Mouse (Mus musculus) lung, embryonic 15.5 days (tissue): ENCODE results near the gene Etnk2. TPM values are rescaled to one million over a fixed set of nuclear protein-coding genes. Genes with fewer than 3 reads are reported as not detected.

Experiments
- ATAC-seq: fragments of 200-750 bp; cut with Nextera tagmentation; 2 replicates; pipeline ENCODE4 v1.8.0; 2017; ENCODE audit warnings: moderate number of reproducible peaks, borderline replicate concordance; ENCODE audit not compliant: low FRiP score, low TSS enrichment; ENCODE audit errors: extremely low read depth
- H3K27ac ChIP-seq: fragments of 300-500 bp; sonication (generic); 2 replicates; pipeline ENCODE4 v1.5.1; 2015; ENCODE audit warnings: moderate library complexity, mild to moderate bottlenecking, inconsistent platforms
- H3K27me3 ChIP-seq: fragments of 300-500 bp; sonication (generic); 2 replicates; pipeline ENCODE4 v1.6.1; 2015; ENCODE audit warnings: inconsistent platforms
- H3K36me3 ChIP-seq: fragments of 300-500 bp; sonication (generic); 2 replicates; pipeline ENCODE4 v1.6.1; 2015; ENCODE audit warnings: inconsistent platforms
- H3K4me1 ChIP-seq: fragments of 300-500 bp; sonication (generic); 2 replicates; pipeline ENCODE4 v1.6.1; 2015; ENCODE audit warnings: inconsistent platforms
- H3K4me2 ChIP-seq: fragments of 300-500 bp; sonication (generic); 2 replicates; pipeline ENCODE4 v1.6.1; 2015; ENCODE audit warnings: inconsistent platforms, mild to moderate bottlenecking, moderate library complexity
- H3K4me3 ChIP-seq: fragments of 300-500 bp; sonication (generic); 2 replicates; pipeline ENCODE4 v1.5.1; 2015; ENCODE audit warnings: mild to moderate bottlenecking, inconsistent platforms
- H3K9ac ChIP-seq: fragments of 300-500 bp; sonication (generic); 2 replicates; pipeline ENCODE4 v1.6.1; 2015; ENCODE audit warnings: inconsistent platforms
- H3K9me3 ChIP-seq: fragments of 300-500 bp; sonication (generic); 2 replicates; pipeline ENCODE4 v1.6.1; 2016; ENCODE audit warnings: inconsistent platforms
- WGBS: fragments of 180-500 bp; shearing (Covaris S2); methylation state at CpG from one replicate; pipeline ENCODE4 v1.1.7; 2015; 5-methylcytosine and 5-hydroxymethylcytosine counted together
- polyA plus RNA-seq: library from polyadenylated mRNA; unstranded; fragments of >200 nt; fragmentation: Nextera tagmentation; extraction: Ambion mirVana; gene quantifications from 2 replicates; pipeline ENCODE4 v1.2.1, GENCODE M21; 2015

The Etnk2 gene
- polyA plus RNA-seq, 1 experiment from 2014 or later, result 3.0 TPM

DNA sequence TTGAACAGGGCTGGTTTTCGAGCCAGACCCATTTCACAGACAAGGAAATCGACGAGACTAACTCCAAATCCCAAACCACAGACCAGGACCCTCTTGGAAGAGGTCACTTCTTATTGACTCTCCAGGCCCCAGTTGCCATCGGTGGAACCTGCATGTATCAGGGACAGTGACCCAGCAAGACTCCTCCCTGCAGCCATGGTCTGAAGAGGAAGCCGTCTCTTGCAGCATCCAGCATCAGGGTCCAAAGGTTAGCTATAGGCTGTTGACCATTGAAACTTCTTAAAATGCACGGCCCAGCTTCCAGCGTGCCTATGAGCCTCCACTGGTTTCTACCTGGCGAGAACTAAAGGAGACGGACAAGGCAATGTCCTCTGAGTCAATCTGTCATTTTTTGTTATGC, 46.4 kb downstream of the Etnk2 start:
- no peak for ATAC-seq
- Histone ChIP-seq H3K27me3 (no peaks in the 10 kb centered on the region), H3K4me2 (no peak overlapping the region), H3K9ac (no peak overlapping the region), H3K4me1 (peaks cover 33% of the 10 kb centered on the region), H3K36me3 (no peaks in the 10 kb centered on the region), H3K27ac (no peak overlapping the region), H3K9me3 (no peaks in the 10 kb centered on the region), H3K4me3 (no peak overlapping the region)
- 69% methylated on average over 9 of the region's 9 CpGs for WGBS

DNA sequence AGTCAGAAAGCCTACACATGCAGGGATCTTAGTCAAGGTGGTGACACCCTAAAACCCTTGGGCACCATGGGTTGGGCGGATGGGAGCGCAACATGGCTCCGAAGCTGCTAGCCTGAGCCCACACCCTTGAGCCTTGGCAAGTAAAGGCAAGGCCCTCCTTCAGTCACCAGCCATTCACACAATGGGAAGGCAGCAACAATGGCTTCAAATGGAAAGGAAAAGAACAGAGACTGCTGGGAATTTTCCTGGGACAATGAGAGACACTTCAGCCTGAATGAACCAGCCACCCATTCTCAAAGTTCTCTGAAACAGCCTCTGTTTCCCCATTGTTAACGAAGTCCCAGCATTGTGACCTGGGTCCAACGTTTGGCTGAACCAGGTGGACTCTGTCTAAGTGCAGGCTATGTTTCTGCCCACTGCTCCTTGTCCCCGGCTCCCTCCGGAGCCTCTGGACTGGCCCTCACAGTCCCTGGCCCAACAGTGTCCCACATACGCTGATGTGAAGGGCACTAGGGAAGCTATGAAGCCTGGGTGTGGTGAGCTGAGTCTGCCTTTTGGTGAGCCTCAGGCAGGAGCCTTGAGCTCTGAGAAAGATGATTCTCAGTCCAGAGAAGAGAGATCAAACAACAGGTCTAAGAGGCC, 48.3 kb downstream of the Etnk2 start:
- H3K9ac ChIP-seq, result no peak overlapping the region
- no peak for ATAC-seq

DNA sequence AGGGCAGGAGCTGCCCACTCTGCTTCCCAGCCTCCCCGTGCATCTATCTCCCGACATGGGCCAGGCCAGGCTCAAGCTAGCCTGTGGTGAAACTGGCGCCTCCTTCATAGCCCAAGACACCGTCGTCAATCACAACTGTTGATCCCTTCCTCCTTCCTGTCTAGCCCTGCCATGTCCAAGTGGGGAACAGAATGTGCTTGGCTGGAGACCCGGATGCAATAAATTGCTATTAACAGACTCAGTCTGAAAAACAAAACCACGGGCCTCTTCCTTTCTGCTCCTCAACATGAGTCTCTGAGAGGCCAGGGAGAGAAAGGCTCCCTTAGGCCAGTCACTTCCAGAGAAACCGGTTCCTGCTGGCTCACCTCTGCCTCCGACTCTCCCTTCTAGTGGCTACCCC, 49.6 kb downstream of the Etnk2 start:
- H3K9ac ChIP-seq, result no peak overlapping the region
- peak overlapping the region; percentile 65 for H3K27ac ChIP-seq
- no peaks in the 10 kb centered on the region for H3K9me3 ChIP-seq
- no peak for ATAC-seq
- WGBS, result 41% methylated on average over 9 of the region's 9 CpGs
- H3K27me3 ChIP-seq, result no peaks in the 10 kb centered on the region
- H3K4me2 ChIP-seq, result no peak overlapping the region; the same call in 1 of the 2 replicates
- no peaks in the 10 kb centered on the region for H3K36me3 ChIP-seq
- peaks cover 47% of the 10 kb centered on the region for H3K4me1 ChIP-seq
- no peak overlapping the region for H3K4me3 ChIP-seq

More for the DNA sequence above, 48.3 kb downstream of the Etnk2 start:
- Histone ChIP-seq H3K4me1 (peaks cover 41% of the 10 kb centered on the region), H3K27me3 (no peaks in the 10 kb centered on the region), H3K27ac (no peak overlapping the region), H3K36me3 (no peaks in the 10 kb centered on the region), H3K4me3 (no peak overlapping the region), H3K4me2 (no peak overlapping the region), H3K9me3 (no peaks in the 10 kb centered on the region)
- 78% methylated on average over 8 of the region's 8 CpGs for WGBS

- H3K4me3 ChIP-seq, result no peak overlapping the region
- H3K4me1 ChIP-seq, result peaks cover 60% of the 10 kb centered on the region
- no peak overlapping the region for H3K27ac ChIP-seq
- 40% methylated on average over 7 of the region's 7 CpGs for WGBS
- ATAC-seq, result no peak
- H3K9ac ChIP-seq, result no peak overlapping the region
- H3K27me3 ChIP-seq, result no peaks in the 10 kb centered on the region
- 0 out of 2 replicates have a peak overlapping the region, but pooled peaks have one; percentile 3 for H3K4me2 ChIP-seq
- H3K36me3 ChIP-seq, result no peaks in the 10 kb centered on the region
- H3K9me3 ChIP-seq, result no peaks in the 10 kb centered on the region
Observed at GRCm38 (mm10) chr1:133415086-133415485, 51.7 kb downstream of the Etnk2 start.

- WGBS, result 58% methylated on average over 6 of the region's 6 CpGs
- ATAC-seq, result no peak
- Histone ChIP-seq H3K4me2 (0 out of 2 replicates have a peak overlapping the region, but pooled peaks have one; percentile 3), H3K9ac (no peak overlapping the region), H3K36me3 (no peaks in the 10 kb centered on the region), H3K4me1 (peaks cover 63% of the 10 kb centered on the region), H3K27me3 (no peaks in the 10 kb centered on the region), H3K4me3 (no peak overlapping the region), H3K27ac (no peak overlapping the region), H3K9me3 (no peaks in the 10 kb centered on the region)
Observed at GRCm38 (mm10) chr1:133415505-133415904, 52.1 kb downstream of the Etnk2 start.

- Histone ChIP-seq H3K27ac (0 out of 2 replicates have a peak overlapping the region, but pooled peaks have one; percentile 80), H3K36me3 (no peaks in the 10 kb centered on the region), H3K4me3 (no peak overlapping the region), H3K4me1 (peaks cover 73% of the 10 kb centered on the region), H3K9me3 (no peaks in the 10 kb centered on the region), H3K4me2 (no peak overlapping the region), H3K9ac (no peak overlapping the region), H3K27me3 (no peaks in the 10 kb centered on the region)
- 79% methylated on average over 7 of the region's 7 CpGs for WGBS
- no peak for ATAC-seq
Observed at GRCm38 (mm10) chr1:133416472-133416871, 53.1 kb downstream of the Etnk2 start.

GRCm38 (mm10) chr1:133417113-133417512, 53.7 kb downstream of the Etnk2 start:
- no peak for ATAC-seq
- Histone ChIP-seq H3K36me3 (no peaks in the 10 kb centered on the region), H3K4me2 (peak overlapping the region; percentile 74; the same call in 1 of the 2 replicates), H3K4me1 (peaks cover 80% of the 10 kb centered on the region), H3K9me3 (no peaks in the 10 kb centered on the region), H3K9ac (no peak overlapping the region), H3K27me3 (no peaks in the 10 kb centered on the region), H3K4me3 (no peak overlapping the region), H3K27ac (peak overlapping the region; percentile 80)
- 60% methylated on average over 3 of the region's 3 CpGs for WGBS

GRCm38 (mm10) chr1:133417539-133417938, 54.2 kb downstream of the Etnk2 start:
- Histone ChIP-seq H3K36me3 (no peaks in the 10 kb centered on the region), H3K9me3 (no peaks in the 10 kb centered on the region), H3K4me1 (peaks cover 81% of the 10 kb centered on the region), H3K4me2 (peak overlapping the region; percentile 74), H3K4me3 (peak overlapping the region; percentile 43; the same call in 1 of the 2 replicates), H3K27me3 (no peaks in the 10 kb centered on the region), H3K27ac (peak overlapping the region; percentile 80), H3K9ac (peak overlapping the region; percentile 29; the same call in 1 of the 2 replicates)
- peak; percentile 20; the same call in 1 of the 2 replicates for ATAC-seq
- 52% methylated on average over 1 of the region's 1 CpGs for WGBS

DNA sequence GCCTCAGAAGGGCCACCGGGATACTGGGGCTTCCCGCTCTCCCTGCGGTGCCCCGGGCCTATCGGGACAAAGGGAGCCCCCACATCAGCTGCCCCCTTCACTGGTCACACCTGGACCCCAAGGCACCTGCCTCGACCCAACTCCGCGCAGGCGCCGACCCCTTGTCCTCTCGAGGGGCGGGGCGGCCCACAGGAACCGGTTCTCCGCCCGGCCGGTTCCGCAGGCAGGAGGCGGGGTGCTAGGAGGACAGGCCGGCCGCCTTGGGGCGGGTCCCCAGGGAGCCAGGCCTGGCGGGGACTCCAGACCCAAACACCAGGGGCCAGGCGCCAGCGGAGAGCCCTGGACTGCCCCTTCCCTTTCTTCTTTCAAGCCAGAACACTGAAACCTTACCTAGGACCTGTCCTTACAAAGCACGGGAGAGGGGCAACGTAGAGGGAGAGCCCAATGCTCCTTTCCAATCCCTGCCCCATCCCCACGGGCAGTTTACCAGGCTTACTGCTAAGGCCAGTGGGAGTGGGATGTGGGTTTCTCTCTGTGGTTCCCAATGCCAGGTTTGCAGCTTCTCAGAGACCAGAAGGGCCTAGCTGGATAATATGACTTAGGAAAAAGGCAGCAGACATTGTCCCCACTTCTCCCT, 54.9 kb downstream of the Etnk2 start:
- Histone ChIP-seq H3K4me2 (peak overlapping the region; percentile 74), H3K36me3 (no peaks in the 10 kb centered on the region), H3K27me3 (no peaks in the 10 kb centered on the region), H3K9me3 (no peaks in the 10 kb centered on the region), H3K27ac (peak overlapping the region; percentile 80), H3K4me3 (peak overlapping the region; percentile 43), H3K9ac (peak overlapping the region; percentile 29), H3K4me1 (peaks cover 76% of the 10 kb centered on the region)
- WGBS, result 10% methylated on average over 28 of the region's 28 CpGs
- ATAC-seq, result peak; percentile 65

DNA sequence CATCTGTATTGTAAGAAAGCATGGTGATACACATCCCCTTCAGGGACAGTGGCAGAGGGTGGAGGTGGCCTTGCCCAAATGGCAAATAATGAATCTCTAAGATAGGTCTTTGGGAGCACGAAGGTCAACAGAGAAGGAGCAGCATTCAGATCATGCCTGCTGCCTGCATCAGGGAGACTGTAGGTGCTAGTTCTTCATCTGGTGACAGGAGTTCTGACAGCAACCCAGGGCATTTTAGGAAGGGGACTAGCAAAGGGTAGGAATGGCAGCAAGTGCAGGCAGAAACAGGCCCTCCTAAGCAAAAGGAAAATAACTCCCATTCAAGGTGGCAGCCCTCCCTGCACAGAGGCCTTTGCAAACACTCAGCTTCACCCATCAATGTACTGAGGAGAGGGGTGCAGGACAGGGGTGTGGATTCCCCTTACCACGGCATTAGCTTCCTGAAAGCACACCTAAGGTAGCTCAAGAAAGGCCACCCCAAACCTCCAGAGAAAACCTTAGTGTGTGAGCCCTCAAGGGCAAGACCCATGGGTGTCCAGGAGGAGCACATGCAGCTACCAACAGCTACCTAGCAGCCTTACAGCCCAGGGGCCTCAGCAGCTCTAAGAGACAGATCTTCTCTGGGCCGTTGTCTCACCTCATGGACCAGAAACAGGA, 55.9 kb downstream of the Etnk2 start:
- Histone ChIP-seq H3K27ac (no peak overlapping the region), H3K27me3 (no peaks in the 10 kb centered on the region), H3K4me1 (peaks cover 71% of the 10 kb centered on the region), H3K36me3 (no peaks in the 10 kb centered on the region), H3K4me2 (no peak overlapping the region), H3K4me3 (no peak overlapping the region), H3K9me3 (no peaks in the 10 kb centered on the region), H3K9ac (no peak overlapping the region)
- 67% methylated on average over 3 of the region's 3 CpGs for WGBS
- ATAC-seq, result no peak

DNA sequence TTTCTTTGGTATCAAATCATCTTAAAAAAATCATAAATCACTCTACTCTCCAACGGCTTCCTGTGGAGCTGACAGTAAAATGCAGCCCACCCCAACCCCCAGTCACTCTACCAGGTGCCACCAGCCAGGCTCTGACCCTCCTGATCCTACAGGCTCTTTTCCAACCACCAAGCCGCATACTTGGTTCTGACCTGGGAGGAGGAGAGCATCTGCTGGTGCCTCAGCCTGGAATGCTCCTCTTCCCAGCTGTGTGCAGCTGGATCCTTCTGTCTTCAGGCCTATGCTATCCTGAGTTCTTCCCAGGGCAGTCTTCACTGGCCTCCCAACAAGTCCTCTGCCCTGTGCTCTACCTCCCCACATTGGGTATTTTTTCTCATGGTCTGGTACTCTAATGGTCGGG, 57.1 kb downstream of the Etnk2 start:
- H3K27me3 ChIP-seq, result no peaks in the 10 kb centered on the region
- no peak overlapping the region for H3K27ac ChIP-seq
- no peak overlapping the region for H3K4me2 ChIP-seq

GRCm38 (mm10) chr1:133421061-133421460, 57.7 kb downstream of the Etnk2 start:
- no peak overlapping the region for H3K27ac ChIP-seq
- no peak overlapping the region for H3K9ac ChIP-seq
- H3K27me3 ChIP-seq, result no peaks in the 10 kb centered on the region
- WGBS, result 59% methylated on average over 2 of the region's 2 CpGs
- H3K4me2 ChIP-seq, result no peak overlapping the region
- H3K4me1 ChIP-seq, result peaks cover 56% of the 10 kb centered on the region
- H3K36me3 ChIP-seq, result no peaks in the 10 kb centered on the region
- no peak for ATAC-seq
- H3K4me3 ChIP-seq, result no peak overlapping the region
- H3K9me3 ChIP-seq, result no peaks in the 10 kb centered on the region

More for the DNA sequence above, 57.1 kb downstream of the Etnk2 start:
- Histone ChIP-seq H3K4me3 (no peak overlapping the region), H3K36me3 (no peaks in the 10 kb centered on the region), H3K9ac (no peak overlapping the region), H3K9me3 (no peaks in the 10 kb centered on the region), H3K4me1 (peaks cover 60% of the 10 kb centered on the region)
- no peak for ATAC-seq
- WGBS, result 41% methylated on average over 3 of the region's 3 CpGs
